Mouse (Mus musculus) embryonic facial prominence, embryonic 13.5 days (tissue): ENCODE measurements around the gene Btbd35f19. TPM values are rescaled to one million over a fixed set of nuclear protein-coding genes. Genes with fewer than 3 reads are reported as not detected.
"Not testable (repeated sequence)": the region's sequence is repeated elsewhere in the genome, so short reads cannot be mapped to it uniquely, and the experiment has no call there.

Experiments used
- ATAC-seq: fragments of 200-750 bp; cut with Nextera tagmentation; 2 replicates; pipeline ENCODE4 v1.8.0; 2017; ENCODE audit warnings: low read depth; ENCODE audit not compliant: insufficient number of reproducible peaks, insufficient read depth, low FRiP score, low TSS enrichment
- H3K27ac ChIP-seq: fragments of 300-500 bp; sonication (generic); 2 replicates; pipeline ENCODE4 v1.5.1; 2015; ENCODE audit warnings: moderate library complexity, mild to moderate bottlenecking, inconsistent platforms
- H3K27me3 ChIP-seq: fragments of 300-500 bp; sonication (generic); 2 replicates; pipeline ENCODE4 v1.6.1; 2015; ENCODE audit warnings: mild to moderate bottlenecking, inconsistent platforms
- H3K36me3 ChIP-seq: fragments of 300-500 bp; sonication (generic); 2 replicates; pipeline ENCODE4 v1.6.1; 2015; ENCODE audit warnings: mild to moderate bottlenecking, inconsistent platforms
- H3K4me1 ChIP-seq: fragments of 300-500 bp; sonication (generic); 2 replicates; pipeline ENCODE4 v1.6.1; 2015; ENCODE audit warnings: inconsistent platforms
- H3K4me2 ChIP-seq: fragments of 300-500 bp; sonication (generic); 2 replicates; pipeline ENCODE4 v1.6.1; 2015; ENCODE audit warnings: moderate library complexity, mild to moderate bottlenecking, inconsistent platforms
- H3K4me3 ChIP-seq: fragments of 300-500 bp; sonication (generic); 2 replicates; pipeline ENCODE4 v1.5.1; 2015; ENCODE audit warnings: mild to moderate bottlenecking, inconsistent platforms
- H3K9ac ChIP-seq: fragments of 300-500 bp; sonication (generic); 2 replicates; pipeline ENCODE4 v1.6.1; 2015; ENCODE audit warnings: mild to moderate bottlenecking, inconsistent platforms
- H3K9me3 ChIP-seq: fragments of 300-500 bp; sonication (generic); 2 replicates; pipeline ENCODE4 v1.6.1; 2016; ENCODE audit warnings: inconsistent platforms
- WGBS: fragments of 180-500 bp; shearing (Covaris S2); methylation state at CpG from one replicate; pipeline ENCODE4 v1.1.7; 2015; ENCODE audit warnings: mixed read lengths; 5-methylcytosine and 5-hydroxymethylcytosine counted together
- polyA plus RNA-seq: library from polyadenylated mRNA; unstranded; fragments of >200 nt; fragmentation: Nextera tagmentation; extraction: Ambion mirVana; gene quantifications from 2 replicates; pipeline ENCODE4 v1.2.1, GENCODE M21; 2015

Gene Btbd35f19
- not detected in 2 replicates for polyA plus RNA-seq

DNA sequence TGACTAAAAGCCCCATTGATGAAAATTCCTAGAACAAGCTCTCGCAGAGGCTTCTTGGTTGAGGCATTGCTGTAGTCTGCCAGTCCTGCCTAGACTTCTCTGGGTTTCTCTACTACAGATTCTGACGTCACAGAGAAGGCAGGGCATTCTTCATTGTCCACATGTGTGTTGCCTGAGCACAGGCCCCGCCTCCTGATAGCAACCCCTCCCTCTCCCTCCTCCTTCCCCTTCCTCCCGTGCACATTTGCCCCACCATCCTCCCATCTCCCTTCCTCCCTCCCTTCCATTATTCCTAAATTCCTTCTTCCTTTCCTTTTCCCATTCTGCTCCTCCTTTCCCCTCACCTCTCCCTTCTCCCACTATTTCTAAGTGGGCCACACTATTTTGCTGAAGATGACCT is at the start of gene Btbd35f19:
Btbd35f19 (minus strand) TSS at position 101 of the 400 bp plus-strand sequence.
- H3K9ac ChIP-seq, H3K4me2 ChIP-seq, H3K9me3 ChIP-seq, H3K27ac ChIP-seq, ATAC-seq, H3K4me3 ChIP-seq, H3K36me3 ChIP-seq, H3K27me3 ChIP-seq, H3K4me1 ChIP-seq: not testable (repeated sequence)
- no CpG with 5 or more reads among the region's 4 CpGs for WGBS

- H3K9ac ChIP-seq, H3K36me3 ChIP-seq, H3K4me3 ChIP-seq, H3K4me1 ChIP-seq, H3K27me3 ChIP-seq, H3K27ac ChIP-seq, H3K4me2 ChIP-seq, H3K9me3 ChIP-seq, ATAC-seq: not testable (repeated sequence)
- 73% methylated on average over 3 of the region's 4 CpGs for WGBS
Measured at GRCm38 (mm10) chrX:31341924-31342323, 41.8 kb downstream of the Btbd35f19 start.

DNA sequence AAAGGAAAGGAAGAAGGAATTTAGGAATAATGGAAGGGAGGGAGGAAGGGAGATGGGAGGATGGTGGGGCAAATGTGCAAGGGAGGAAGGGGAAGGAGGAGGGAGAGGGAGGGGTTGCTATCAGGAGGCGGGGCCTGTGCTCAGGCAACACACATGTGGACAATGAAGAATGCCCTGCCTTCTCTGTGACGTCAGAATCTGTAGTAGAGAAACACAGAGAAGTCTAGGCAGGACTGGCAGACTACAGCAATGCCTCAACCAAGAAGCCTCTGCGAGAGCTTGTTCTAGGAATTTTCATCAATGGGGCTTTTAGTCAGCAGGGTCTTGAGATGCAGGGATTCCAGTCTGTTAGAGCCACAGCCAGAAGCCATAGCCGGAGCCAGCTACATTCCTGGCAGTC is 47.6 kb downstream of the Btbd35f19 start, which contains the start of gene Btbd35f26:
Btbd35f26 (plus strand) TSS at position 301 of the 400 bp plus-strand sequence.
- not testable (repeated sequence) for H3K4me1 ChIP-seq, H3K27ac ChIP-seq, H3K36me3 ChIP-seq, H3K4me2 ChIP-seq, ATAC-seq, H3K9ac ChIP-seq, H3K27me3 ChIP-seq, H3K4me3 ChIP-seq, H3K9me3 ChIP-seq
- WGBS = no CpG with 5 or more reads among the region's 4 CpGs

Other genes starting within 250 kb of the Btbd35f19 start
- gene Spin2f, start 130.0 kb downstream of the Btbd35f19 start, polyA plus RNA-seq = not detected in 2 replicates
- not detected in 2 replicates for gene Btbd35f26, start 47.5 kb downstream of the Btbd35f19 start, polyA plus RNA-seq
- gene Gm21883, start 190.4 kb upstream of the Btbd35f19 start, polyA plus RNA-seq = not detected in 2 replicates
- gene Spin2e, start 235.0 kb upstream of the Btbd35f19 start, polyA plus RNA-seq = not detected in 2 replicates